Mouse (Mus musculus): Measurements from ENCODE around the gene Klc2.
"Not testable (repeated sequence)": the region's sequence is repeated elsewhere in the genome, so short reads cannot be mapped to it uniquely, and the experiment has no call there.

Gene Klc2

GRCm38 (mm10) chr19:5106074-5106473 is 12.3 kb downstream of the Klc2 start:
- DNase-seq (ENCODE audit: low read depth in 1 of 2, low spot score in 2 of 2), result no peak

DNA sequence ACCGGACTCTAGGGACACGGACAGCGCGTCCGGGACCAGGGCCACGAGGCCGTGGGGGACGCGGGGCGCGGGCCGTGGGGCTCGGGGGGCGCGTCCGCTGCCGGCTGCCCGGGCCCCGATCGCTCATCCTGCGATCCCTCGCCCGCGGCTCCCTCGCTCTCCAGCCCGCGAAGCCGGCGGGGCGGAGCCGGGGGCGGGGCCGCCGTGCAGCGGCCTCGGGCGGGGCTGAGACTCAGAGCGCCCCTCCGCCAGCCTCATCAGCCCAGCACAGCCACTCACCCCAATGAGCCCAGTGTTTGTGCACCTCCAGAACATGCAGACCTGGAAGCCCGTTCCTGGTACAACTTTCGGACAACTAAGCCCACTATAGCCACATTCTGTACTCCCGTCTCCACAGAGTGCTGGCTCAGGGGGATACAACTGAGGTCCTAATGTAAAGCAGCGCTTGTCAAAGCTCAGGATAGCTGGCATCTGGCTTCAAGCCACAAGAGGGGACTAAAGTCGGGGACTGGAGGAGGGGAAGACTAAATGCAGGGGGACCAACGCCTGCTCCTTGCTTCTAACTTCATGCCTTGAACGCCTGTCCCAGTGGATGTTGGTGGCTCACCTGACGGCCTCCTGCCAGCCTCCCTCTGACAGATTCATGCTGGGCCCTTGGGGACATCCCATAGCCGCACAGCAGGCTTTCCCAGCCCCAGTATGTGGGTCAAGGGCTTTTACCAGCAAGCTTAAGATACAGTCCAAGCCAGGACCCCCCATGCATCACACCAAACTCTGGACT is 19.8 kb downstream of the Klc2 start, which contains the start of gene Cnih2:
TSS of gene Cnih2 (minus strand) at position 159 of the 781 bp plus-strand sequence.
- DNase-seq (ENCODE audit: low read depth in 1 of 2, low spot score in 2 of 2), result no peak

GRCm38 (mm10) chr19:5097521-5098362 is 20.6 kb downstream of the Klc2 start:
- DNase-seq (ENCODE audit: low read depth in 1 of 2, low spot score in 2 of 2), result no peak

- DNase-seq (ENCODE audit: low read depth in 1 of 2, low spot score in 2 of 2), result no peak
Observed at GRCm38 (mm10) chr19:5095887-5096474, 22.4 kb downstream of the Klc2 start.

DNA sequence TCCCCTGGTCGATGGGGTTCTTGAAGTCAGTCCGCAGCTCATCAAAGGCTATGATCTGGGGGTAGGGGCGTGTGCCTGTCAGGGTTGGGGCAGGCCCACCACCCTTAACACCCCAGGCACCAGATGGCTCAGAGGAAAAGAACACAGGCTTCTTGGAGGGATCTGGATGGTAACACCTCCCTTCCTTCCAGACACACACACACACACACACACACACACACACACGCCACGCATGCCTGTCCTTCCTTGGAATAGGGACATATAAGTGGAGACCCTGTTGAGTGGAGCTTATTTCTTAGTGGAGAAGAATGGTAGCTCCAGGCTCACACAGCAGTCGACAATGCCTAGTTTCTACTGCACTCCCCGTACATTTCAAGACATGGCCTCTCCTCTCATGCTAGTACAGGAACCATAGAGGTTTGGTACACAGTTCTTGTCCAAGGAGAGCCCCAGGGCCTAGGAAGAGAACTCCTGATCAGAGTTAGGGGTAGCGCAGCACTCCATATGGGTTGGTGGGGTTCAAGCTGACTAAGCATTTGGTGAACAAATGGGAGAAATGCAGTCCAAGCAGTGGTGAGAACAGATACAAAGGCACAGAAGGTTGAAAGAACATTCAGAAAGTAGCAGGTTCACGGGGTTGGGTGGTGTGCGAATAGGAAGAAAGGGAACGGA is 23.5 kb downstream of the Klc2 start:
- no peak for DNase-seq (ENCODE audit: low read depth in 1 of 2, low spot score in 2 of 2)

DNA sequence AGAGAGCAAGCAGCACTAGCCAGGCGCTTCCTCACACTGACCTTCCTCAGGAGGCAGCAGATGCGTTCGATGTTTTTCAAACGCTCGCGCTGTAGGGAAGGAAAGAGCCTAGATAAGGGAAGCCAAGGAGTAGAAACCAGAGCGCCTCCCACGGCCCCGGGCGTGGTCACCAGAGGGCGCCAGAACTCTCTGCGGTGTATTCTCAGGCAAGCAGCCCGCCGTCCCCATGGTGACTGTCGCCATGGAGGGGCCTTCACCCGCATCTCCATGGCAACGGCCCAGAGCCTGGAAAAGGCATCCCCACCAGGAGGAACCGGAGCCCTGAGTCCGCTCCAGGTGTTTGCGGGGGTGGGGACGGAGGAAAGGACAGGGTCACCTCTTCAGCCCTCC is 24.1 kb downstream of the Klc2 start:
- peak; percentile 66 to 76 for DNase-seq (ENCODE audit: low read depth in 1 of 2, low spot score in 2 of 2)

- no peak for DNase-seq (ENCODE audit: low read depth in 1 of 2, low spot score in 2 of 2)
Observed at GRCm38 (mm10) chr19:5093481-5094242, 24.7 kb downstream of the Klc2 start.

GRCm38 (mm10) chr19:5092083-5092482 is 26.3 kb downstream of the Klc2 start:
- no peak for DNase-seq (ENCODE audit: low read depth in 1 of 2, low spot score in 2 of 2)

DNA sequence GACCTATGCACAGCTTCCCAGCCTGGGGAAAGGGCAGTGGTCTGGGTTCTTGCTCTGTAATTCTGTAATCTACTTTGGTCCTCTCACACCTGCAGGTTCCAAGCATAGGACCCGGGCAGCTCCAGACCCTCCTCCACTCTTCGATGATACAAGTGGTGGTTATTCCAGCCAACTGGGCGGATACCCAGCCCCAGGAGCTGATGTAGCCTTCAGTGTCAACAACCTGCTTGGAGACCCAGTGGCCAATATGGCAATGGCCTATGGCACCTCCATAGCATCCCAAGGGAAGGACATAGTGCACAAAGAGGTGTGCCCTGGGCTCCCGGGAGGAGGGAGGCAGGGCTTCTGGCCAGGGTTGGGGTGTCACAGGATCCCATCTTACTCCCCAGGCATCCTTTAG is 29.0 kb downstream of the Klc2 start:
- DNase-seq (ENCODE audit: low read depth in 1 of 2, low spot score in 2 of 2), result no peak

- peak; percentile 88 to 90 for DNase-seq (ENCODE audit: low read depth in 1 of 2, low spot score in 2 of 2)
Observed at GRCm38 (mm10) chr19:5087884-5088728, 30.3 kb downstream of the Klc2 start, which contains the start of gene Yif1a. Yif1a (plus strand) TSS chr19:5088538.

DNA sequence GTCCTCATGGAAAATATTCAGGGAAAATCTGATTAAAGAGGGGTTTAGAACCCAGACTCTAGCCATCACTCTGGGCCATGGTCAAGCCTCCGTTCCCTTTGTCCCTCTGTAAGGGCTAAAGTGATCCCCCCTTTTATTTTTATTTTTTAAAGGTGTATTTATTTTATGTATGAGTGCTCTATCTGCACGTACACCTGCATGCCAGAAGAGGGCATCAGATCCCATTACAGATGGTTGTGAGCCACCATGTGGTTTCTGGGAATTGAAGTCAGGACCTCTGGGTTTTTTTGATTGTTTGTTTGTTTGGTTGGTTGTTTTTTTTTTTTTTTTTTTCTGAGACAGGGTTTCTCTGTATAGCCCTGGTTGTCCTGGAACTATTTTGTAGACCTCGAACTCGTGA is 31.8 kb downstream of the Klc2 start:
- not testable (repeated sequence) for DNase-seq (ENCODE audit: low read depth in 1 of 2, low spot score in 2 of 2)

- no peak for DNase-seq (ENCODE audit: low read depth in 1 of 2, low spot score in 2 of 2)
Observed at GRCm38 (mm10) chr19:5085145-5085863, 33.1 kb downstream of the Klc2 start, which contains the start of gene Tmem151a. Tmem151a (minus strand) TSS chr19:5085531.

DNA sequence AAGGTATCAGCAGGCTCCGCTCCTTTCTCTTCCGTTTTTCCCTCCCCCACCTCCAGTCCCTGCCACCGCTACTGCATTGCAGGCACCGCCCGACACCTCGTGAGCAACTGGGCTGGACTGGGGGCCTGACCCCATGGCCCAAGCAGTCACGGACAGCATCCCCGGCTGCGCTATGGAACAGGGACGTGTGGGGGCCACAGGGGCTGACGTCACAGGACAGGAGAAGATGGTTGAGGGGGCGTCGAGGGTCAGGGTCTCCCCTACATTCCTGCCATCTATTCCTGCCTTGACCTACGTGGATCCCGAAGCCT is 33.6 kb downstream of the Klc2 start:
- no peak for DNase-seq (ENCODE audit: low read depth in 1 of 2, low spot score in 2 of 2)

DNA sequence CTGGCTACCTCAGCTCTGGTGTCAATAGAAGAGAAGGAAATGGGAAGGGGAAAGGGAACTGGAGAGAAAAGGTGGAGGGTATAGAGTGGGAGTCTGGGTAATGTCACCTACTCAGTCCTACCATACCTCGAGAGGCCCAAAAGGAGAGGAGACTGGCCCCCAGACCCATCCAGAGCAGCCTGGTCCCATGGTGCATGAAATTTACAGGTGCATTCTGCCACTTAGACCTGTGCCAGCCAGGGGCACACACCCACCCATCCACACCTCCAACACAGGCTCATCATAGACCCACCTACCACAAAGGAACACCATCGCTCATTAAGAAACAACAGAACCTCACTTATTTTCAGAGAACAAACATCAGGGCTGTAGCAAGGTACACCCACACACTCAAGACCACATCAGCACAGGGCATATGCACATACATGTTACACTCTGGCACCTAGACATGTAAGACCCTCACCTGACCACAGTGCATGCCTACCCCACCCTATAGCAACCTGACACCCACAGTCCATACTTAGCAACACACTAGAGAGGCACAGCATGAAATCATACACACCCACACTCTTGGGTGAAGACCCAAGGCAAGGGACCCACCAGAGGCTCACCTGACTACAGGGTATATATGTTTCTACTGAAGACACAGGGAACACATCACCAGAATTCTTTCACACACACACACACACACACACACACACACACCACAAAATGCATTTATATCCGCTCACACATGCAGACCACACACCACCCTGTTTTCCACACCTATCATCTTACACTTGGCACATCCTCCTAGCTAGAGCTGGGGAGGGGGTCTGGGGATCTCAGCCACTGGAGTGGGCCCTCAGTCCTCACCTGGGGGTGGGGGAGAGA is 34.2 kb downstream of the Klc2 start:
- no peak for DNase-seq (ENCODE audit: low read depth in 1 of 2, low spot score in 2 of 2)

- no peak for DNase-seq (ENCODE audit: low read depth in 1 of 2, low spot score in 2 of 2)
Observed at GRCm38 (mm10) chr19:5082596-5082995, 35.8 kb downstream of the Klc2 start.

DNA sequence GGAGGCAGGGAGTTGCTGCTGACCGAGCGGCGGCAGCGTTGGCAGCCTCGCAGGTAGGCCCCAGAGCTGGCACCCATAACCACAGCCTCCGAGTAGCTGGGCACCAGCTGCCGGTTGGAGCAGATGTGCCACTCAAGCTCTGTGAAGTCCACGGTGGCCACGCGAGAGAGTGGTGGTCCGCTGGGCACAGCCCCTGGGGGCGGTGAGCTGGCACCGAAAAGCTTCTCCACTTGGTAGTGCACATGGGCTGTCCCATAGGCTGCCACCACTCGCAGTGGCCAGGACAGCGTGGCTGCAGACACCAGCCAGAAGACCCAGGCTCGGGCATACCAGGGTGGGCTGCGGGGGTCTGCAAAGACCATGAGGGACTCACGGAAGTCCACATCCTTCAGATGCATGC is 36.4 kb downstream of the Klc2 start:
- no peak for DNase-seq (ENCODE audit: low read depth in 1 of 2, low spot score in 2 of 2)

DNA sequence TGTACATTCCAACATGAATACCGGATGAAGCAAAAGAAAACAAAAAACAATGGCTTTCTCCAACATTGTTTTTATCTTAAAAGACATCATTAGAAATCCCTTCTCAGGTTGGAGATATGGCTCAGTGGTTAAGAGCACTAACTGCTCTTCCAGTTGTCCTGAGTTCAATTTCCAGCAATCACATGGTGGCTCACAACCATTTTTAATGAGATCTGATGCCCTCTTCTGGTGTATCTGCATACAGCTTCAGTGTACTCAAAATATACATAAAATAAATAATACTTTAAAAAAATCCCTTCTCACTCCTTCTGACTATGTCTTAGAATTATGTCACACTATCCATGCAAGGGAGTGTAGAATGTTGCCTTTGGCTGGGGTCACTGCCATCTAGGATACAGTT is 39.1 kb downstream of the Klc2 start:
- DNase-seq (ENCODE audit: low read depth in 1 of 2, low spot score in 2 of 2), result no peak

DNA sequence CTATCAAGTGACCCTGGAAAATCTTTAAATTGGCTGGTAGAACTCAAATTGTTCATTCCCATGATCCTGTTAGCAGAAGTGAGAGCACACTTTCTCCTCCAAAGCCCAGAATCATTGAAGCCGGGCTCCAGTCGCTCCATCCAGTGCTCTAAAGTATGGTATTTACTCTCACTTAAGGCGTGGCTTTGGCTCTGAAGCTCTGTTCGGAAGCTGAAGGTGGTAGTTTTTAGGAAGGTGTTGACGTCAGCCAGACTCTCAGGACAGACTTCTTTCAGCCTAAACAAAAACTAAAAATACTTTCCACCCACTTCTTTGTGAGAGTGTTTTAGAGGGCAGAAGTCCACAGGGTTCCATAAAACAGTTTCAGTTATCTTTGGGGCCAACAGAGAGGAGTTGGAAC is 44.8 kb downstream of the Klc2 start:
- no peak for DNase-seq (ENCODE audit: low read depth in 1 of 2, low spot score in 2 of 2)

Data from monocyte, adult 2 months (primary cell).